Mouse (Mus musculus): ENCODE data around the gene Erc2.

- TF ChIP-seq CTCF (IDR thresholded peaks at IDR 0.05; ENCODE audit: low read depth, low read length) (no peak), POLR2A (IDR thresholded peaks at IDR 0.05; ENCODE audit: extremely low read depth, insufficient read depth, low read length) (no peak)
These were observed 694.6 kb downstream of the Erc2 start for GRCm38 (mm10) chr14:28316851-28317250.
